Mouse (Mus musculus) kidney, adult 18-20 months (tissue): ENCODE results near the gene Pdxk.

Source experiments
- DNase-seq: peaks from one replicate; pipeline ENCODE4 v3.0.0; 2021

Pdxk gene

DNA sequence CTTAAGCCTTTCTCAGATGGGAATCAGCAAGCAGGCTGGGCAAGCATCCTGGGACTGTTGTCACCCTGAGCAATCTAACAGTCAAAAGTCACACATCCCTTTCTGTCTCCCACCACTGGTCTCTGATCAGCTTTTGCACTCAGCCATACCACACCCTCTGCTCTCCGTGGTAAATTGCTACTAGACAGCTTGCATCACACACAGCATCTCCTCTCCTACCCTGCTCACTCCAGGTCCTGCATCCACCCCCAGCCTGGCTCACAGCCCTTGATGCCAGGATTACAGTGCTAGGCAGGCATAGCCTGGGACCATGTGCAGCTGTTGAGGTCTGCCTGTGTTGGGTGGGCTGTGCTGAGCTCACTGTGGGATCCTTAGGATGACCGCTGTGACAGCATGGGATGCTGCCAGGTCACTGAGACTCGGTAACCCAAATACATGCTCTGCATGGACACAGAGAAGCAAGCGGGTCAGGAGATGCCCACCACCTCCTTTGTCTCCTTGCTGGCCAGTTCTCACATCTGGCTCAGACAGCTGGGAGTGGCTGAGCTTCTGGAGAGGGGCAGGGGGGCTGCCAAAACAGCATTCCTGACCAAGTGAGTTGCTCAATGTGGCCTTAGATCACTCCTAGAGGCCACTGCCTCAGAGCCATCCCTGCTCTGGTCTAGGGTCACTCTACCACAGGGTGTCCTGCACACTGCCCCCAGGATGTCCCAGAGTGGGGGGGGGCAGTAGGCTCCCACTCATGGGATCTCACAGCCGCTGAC, 6.2 kb downstream of the Pdxk start:
- no peak for DNase-seq

DNA sequence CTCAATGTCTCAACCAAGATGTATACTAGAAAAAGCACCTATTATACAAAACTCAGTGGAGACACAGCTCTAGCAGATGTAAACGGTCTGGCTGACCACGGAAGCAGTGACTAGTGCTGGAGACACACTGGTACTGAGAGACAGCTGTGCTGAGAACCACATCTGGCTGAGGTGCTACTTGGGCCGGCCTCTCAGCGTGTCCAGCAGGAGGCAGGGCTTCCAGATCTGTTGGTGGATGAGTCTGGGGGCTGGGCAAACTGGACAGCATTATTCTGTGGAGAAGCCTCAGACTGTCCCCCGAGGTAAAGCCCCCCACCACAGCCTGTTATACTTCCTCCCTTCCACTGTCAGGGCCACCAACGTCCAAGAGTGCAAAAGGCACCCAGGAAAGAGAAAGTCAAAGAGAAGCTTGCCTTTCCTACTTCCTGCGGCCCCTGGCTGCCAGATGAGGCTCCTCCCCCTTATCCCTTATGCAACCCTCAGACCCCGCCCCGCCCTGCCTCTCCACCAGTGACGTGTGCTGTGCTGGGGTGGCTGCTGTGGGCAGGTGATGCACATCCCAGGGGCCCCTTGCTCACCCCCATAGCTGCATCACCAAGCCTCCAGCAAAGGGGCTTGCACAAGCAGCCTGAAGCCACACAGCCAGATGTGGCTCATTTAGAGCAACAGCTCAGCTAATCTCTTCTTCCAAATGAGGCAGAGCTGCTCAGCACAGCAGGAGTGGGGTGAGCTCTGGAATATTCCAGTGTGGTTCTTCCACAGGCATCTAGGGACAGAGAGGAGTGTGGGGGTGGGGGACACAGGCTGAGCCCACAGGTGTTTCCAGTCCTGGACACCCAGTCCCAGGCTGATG, 7.1 kb downstream of the Pdxk start:
- DNase-seq: peak; percentile 58

DNA sequence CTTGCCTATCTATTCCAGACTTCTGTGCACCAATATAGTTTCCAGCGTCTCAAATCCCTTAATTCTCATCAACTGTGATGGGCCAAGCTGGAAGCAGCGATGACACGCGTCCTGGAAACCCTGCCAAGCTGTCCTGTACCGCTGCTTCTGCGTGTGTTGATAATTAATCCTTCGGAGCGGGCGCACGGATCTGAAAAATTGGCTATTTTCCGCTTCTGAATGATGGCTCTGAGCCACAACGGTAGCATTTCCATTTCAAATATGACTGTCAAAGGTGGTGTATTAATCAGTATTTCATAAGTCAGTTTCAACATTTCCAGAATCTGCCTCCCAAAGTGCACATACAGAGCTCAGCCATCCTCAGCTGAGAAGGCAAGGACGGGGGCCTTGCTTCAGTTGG, 8.1 kb downstream of the Pdxk start:
- peak; percentile 45 for DNase-seq

DNA sequence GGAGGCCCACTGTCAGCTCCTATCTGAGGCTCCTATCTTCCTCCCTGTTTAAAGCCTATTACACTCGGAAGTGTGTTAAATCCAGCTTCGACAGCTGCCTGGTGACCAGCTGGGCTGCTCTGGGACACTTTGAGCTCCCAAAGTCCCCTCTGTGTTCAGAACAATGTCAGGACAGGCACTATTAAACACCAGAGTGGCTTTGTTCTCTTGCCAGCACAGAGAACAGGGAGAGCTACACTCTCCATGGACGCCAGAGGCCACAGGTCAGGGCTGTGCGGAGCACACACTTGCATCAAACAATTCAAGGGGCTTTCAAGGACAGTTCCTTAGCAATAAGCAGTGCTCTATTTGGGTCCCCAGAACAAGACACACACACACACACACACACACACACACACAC, 12.1 kb downstream of the Pdxk start:
- no peak for DNase-seq

DNA sequence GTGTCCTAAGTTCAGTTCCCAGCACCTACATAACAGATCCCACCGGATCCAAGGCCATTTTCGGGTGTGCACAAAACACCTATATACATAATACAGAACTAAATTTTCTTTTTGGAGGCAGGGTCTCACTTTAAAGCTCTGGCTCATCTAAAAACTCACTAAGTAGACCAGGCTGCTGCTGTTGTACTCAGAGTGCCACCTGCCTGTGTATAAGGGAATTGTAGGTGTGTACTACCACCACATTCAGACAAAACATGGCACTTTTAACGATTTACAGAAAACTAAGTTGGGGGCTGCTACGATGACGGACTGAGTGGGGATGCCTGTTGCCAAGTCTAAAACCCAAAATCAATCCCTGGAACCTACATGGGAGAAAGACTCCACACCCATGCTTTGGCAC, 14.0 kb downstream of the Pdxk start:
- DNase-seq: no peak

DNA sequence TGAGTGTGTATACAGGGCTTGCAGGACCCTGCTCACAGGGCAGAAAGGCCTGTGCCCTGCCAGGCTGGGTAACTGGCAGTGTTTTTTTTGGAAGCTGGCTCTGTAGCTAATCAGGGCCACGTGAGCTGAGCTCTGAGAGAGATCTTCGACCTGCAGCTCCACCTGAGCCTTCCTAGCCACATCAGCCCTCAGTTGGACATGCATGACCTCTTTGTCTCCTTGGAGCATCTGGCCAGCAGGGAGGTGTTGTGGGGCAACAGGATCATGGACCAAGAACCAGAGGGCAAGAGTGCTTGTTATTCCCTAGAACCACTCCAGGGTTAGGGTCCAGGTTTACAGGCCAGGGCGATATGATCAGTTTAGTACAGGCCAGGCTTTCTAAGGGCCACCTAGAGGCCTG, 17.4 kb downstream of the Pdxk start:
- DNase-seq: peak; percentile 28

DNA sequence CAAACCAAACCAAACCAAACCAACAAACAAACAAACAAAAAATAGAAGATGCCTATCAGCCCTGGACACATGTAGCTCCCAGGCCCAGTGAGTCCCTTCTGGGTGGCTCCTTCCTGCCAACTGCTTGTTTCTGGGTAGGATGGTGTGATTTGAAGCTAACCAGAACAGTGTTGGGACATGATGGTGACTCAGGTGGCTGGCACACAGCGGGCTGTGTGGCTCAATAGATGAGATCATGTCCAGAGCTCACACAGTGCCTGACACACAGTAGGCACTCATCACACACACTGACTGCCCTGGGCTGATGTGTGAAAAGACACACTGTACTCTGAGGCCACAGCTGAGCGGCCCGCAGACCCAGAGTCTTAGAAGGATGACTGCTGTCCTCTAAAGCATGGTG, 18.6 kb downstream of the Pdxk start:
- DNase-seq: no peak

DNA sequence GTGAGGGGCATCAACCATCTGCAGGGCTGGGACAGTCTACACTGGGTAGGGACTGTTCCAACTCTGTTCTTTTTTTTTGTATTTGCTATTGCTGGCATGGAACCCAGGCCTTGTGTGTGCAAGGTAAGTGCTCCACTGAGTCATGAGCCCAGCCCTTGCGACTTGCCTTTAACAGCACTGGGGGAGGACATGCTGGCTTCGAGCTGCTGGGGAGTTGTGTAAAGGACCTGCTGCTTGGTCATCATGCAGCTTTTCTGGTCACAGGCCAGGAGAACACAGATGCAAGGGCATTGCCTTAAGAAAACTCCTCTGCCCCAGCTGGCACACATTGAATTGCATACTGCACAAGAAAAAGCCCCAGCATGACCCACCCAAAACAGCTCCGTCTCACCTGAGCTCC, 22.5 kb downstream of the Pdxk start:
- no peak for DNase-seq

DNA sequence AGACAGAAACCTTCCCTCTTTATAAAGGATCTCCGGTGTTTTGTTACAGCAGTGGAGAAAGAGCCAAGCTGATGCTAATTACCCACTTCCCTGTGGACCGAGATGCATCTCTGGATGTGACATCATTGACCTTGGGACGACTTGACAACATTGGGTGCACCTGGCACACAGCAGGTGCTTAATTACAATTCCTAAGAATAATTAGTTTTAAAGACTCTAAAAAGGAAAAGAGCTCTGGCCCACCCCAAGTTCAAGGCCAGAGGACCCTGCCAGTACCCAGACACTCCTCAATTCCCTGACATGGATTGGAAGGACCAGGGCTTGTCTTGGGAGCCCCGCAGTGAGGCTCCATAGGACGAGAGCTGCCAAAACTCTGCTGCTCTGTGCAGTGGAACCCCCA, 23.2 kb downstream of the Pdxk start:
- DNase-seq: no peak

DNA sequence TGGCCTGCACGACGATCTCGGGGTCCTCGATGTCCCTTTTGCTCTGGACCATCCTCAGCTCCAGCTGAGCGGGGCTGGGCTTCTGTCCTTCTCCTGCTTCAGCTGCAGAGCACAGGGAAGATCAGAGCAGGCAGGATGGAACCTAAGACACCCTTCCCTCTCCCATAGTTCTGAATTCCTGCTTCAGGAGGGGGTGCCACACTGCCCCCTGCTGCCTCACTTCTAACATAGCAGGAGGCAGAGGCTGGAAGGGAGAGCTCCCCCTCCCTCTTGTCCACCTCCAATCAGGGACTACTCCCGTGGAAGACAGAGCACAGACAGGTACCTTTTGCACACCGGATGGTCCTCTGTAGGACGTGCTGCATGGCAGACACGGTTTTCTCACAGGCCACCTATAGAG, 24.0 kb downstream of the Pdxk start:
- no peak for DNase-seq

DNA sequence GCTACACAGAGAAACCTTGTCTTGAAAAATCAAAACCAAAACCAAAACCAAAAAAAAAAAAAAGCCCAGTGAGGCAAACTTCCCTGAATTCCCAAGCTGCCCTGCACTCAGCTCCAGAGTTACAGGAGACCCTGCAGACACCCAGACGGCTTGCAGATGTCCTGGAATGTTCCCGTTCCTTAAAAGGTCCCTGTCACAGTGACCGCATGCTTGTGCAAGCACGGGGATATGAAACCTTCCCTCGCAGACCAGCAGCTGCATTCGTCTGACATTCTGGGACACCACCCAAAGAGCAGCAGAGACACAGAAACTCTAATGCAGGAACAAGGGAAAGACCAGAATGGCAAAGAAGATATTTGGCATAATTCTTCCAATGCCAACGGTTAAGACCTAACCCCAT, 24.8 kb downstream of the Pdxk start:
- no peak for DNase-seq

DNA sequence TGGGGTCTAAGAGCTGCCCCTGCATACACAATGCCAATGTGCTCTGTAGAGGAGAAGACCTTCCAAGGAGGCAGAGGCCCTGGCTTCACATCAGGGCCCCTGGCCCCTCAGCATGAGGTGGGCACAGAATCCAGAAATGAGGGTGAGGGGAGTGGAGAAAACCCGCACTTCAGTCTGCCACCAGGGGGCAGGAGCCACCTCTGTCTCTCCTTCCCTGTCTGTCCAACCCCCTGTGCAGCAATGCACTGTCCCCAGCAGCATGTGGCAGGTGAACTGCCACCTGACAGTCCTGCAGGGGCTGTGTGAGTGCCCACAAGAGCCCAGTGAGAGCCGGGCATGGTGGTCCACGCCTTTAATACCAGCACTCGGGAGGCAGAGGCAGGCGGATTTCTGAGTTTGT, 25.2 kb downstream of the Pdxk start:
- DNase-seq: no peak

DNA sequence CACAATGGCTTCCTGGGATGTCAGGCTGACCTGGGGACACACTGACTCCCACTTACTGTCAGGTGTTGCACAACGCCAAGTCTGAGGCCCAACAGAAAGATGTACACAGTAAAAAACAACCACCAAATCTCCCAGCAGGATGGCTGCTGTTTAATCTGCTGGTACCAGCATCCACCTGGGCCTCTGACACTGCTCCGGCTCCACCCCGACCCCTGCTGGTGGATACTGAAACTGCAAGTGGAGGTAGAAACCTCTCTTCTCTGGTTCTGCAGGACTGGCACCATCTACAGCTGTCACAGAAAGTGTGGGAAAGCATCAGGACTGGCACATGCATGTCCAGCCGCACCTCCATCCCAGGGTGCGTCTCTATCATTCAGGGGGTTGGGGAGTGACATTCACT, 26.7 kb downstream of the Pdxk start:
- peak; percentile 81 for DNase-seq

DNA sequence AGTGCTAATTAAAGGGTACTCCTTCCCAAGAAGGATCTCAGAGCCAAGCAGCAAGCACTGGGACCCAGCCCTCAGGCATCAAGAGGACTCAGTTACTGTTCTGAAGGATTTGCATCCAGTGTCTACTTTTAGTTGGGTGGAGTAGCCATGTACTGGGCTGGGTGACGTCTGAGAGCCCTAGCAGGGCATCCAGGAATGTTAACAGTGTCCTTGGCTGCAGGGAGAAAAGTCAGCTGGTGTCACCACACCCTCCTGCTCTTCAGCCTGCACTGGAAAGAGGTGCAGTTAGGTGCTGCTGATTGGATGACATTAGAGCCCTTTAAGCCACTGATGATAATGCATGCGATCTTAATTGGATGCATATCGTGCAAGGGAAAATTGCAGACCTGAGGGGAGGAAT, 31.9 kb downstream of the Pdxk start:
- no peak for DNase-seq

DNA sequence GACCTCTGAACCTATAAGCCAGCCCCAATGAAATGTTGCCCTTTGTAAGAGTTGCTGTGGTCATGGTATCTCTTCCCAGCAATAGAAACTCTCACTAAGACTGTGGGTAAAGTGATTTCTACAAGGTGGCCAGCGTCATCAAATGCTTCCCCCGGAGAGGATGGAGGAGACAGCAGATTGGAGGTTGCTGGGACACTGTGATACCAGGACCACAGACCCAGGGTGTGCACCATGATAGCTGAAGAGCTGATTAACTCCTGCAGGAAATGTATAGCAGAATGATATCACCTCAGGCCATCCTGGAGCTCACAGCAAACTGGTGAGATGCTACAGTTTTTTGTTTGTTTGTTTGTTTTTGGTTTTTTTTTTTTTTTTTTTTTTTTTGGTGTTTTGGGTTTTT, 35.0 kb downstream of the Pdxk start:
- DNase-seq: no peak

DNA sequence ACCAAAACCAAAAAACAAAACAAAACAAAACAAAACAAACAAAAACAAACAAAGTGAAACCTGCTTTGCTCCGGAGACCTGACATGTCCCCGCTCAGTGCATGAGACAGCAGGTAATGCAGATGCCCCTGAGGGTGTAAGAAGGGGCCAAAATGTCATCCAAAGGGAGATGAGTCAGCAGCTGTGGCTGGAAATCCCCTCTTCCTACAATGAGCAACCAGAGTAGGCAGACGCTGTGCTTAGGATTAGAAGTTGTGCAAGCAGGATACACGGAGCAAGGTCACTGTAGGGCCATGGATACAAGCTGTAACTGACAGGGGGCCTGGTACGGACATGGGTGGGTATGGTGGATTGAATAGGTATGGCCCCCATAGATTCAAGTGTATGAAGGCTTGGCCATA, 35.6 kb downstream of the Pdxk start:
- DNase-seq: no peak

DNA sequence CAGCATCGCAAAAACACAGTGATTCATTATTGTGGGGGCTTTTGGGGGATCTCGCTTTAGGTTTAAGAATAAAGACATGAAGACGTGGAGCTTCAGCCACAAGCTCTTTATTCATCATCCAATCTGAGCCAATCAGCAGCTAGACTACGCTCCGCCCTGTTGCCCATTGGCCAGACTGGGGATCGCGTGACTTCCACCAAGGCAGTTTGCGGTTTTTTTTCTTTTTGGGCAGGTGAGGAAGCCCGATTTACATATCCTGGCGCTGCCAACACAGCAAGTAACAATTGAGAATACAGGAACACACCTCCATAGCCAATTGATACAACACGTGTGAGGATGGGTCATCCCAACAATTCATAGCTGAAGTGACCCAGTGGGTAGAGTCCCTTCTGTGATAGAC, 36.7 kb downstream of the Pdxk start:
- DNase-seq: no peak

DNA sequence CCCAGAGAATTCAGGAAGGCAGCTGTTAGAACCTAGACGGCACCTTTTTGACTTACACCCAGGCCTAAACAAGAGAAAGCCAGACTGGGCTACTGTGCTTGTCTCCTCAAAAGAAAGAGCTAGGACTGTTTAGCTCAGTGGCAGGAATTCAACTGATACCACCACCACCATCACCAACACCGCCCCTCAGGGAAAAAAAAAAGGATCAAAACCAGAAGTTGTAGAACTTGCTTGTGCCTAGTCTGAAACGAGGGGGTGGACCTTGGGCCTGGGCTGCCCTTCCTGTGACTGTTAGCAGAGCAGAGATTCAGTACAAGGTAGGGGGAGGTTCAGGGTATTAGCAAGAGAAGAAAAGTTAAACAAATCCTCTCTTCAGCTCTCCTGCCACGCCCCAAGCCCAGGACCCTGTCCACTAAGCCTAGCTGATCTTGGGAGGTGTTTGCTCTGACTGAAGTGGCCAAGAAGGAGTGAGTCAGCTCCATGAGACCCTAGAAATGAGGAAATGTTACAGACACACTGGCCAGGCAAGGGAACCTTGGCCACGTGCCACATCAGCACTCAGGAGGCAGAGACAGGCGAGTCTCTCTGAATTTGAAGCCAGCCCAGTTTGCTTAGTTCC, 38.5 kb downstream of the Pdxk start:
- no peak for DNase-seq

DNA sequence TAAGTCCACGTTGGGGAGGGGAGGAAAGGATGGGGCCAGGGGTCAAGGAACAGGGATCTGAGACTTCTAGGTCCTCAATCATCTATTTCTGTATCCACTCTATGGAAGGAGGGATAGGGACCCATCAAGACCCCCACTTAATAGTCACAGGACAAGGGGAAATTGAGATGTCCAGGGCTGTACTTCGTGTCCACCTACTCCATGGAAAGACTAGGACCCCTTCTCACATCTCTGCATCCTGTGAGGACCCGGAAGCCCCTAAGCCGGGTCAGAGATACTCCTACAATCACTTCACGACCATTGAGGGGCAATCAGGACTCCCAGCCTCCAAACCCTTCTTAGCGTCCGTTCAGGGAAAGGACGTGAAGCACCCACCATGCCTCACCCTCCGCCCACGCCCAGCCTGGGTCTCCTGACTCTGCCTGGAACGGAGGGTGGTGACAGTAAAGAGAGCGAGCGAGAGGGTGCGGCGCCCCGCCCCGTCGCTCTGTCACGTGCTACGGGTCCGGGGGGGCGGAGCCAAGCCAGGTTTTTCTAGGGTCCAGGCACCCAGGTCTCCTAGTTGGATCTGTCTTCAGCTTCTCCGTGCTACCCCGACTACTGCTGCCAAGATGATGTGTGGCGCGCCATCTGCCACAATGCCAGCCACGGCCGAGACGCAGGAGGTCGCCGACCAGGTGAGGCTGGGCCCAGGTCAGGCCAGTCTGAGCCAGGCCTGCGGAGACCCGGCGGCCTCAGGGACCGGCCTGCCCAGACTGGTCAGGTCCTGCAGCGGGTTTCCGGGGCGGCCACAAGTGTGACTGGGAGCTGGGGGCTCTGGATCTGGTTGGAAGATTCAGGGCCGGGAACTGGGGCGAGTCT, 39.4 kb downstream of the Pdxk start, which contains the start of gene Cstb:
Cstb (plus strand) TSS at position 489 of the 861 bp plus-strand sequence.
- DNase-seq: peak; percentile 87

DNA sequence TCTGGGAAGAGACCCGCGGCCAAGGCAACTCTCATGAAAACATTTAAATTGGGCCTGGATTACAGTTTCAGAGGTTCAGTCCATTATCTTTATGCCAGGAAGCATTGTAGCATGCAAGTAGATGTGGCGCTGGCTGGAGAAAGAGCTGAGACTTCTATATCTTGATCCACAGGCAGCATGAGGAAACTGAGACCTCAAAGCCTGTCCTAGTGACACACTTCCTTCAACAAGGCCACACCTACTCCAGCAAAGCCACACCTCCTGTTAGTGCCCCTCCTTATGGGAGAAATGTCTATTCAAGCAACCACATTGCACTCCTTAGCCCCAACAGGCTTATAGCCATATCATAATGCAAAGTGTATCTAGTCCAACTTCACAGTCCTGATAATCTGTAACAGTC, 42.2 kb downstream of the Pdxk start:
- DNase-seq: no peak

DNA sequence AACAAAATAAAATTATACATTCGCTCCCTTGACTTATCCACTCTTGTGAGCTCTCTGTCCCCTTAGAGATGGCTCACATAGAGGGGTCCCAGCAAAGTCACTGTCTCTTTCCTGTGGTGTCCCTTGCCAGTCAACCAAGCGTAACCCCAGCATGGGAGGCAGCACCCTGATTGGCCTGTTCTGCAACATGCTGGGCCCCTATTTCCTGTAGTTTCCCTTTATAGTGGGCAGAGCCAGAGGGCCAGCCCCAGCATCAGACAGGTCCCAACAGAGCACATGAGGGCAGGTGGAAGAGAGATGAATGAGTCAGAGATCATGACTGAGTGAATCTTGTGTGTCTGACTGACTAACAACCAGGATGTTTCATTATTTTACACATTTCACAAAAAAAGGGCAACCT, 43.8 kb downstream of the Pdxk start:
- no peak for DNase-seq

DNA sequence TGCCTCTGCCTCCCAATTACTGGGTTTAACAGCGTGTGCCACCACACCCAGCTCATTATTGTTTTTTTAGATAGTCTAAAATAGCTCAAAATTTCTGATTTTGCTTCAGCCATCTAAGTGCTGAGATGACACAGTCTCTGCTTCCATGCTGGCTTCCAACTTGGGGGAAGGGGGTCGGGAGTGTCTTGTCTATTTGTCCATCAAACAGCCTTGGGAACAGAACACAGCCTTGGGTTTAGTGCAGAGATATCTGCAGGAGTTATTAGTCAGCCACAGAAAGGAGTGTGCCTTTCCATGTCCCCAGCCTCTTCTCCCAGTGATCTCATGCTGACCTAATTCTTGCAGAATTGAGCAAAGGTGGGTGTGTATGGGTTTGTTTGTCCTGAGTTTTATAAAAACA, 46.0 kb downstream of the Pdxk start:
- DNase-seq: no peak

DNA sequence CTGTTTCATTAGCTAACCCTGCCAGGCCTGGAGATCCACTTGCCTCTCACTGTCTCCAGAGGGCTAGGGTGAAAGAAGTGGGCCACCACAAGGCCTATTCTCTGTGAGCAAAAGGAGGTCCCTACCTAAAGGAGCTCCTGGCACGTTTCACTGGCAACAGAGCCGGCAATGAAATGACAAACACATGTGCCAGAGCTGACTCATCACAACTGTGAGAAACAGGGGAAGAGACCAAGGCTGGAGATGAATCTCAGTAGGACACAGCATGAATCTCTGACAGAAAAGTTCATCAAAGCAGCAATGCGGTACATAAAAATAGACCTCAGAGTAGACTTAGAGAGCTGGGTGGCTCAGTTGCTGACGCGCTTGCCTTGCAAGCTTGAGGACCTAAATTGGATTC, 46.9 kb downstream of the Pdxk start:
- no peak for DNase-seq
